Mouse (Mus musculus) heart, embryonic 16.5 days (tissue): ENCODE results near the gene Olfr202. TPM values are rescaled to one million over a fixed set of nuclear protein-coding genes. Genes with fewer than 3 reads are reported as not detected.
"Not testable (repeated sequence)": the region's sequence is repeated elsewhere in the genome, so short reads cannot be mapped to it uniquely, and the experiment has no call there.

Experiments
- ATAC-seq: fragments of 200-750 bp; cut with Nextera tagmentation; replicated peaks from 2 replicates; pipeline ENCODE4 v1.8.0; 2017; ENCODE audit warnings: moderate number of reproducible peaks; ENCODE audit not compliant: insufficient read depth, low FRiP score; ENCODE audit errors: extremely low read depth
- H3K27ac ChIP-seq: fragments of 300-500 bp; sonication (generic); 2 replicates; pipeline ENCODE4 v1.5.1; 2014; ENCODE audit warnings: mild to moderate bottlenecking, low read length, control low read depth, moderate library complexity
- H3K27me3 ChIP-seq: fragments of 300-500 bp; sonication (generic); 2 replicates; pipeline ENCODE4 v1.6.1; 2014; ENCODE audit warnings: low read length, mixed read lengths; ENCODE audit not compliant: control insufficient read depth, insufficient read depth
- H3K36me3 ChIP-seq: fragments of 300-500 bp; sonication (generic); 2 replicates; pipeline ENCODE4 v1.6.1; 2014; ENCODE audit not compliant: control insufficient read depth, insufficient read depth
- H3K4me1 ChIP-seq: fragments of 300-500 bp; sonication (generic); 2 replicates; pipeline ENCODE4 v1.6.1; 2014; ENCODE audit warnings: low read length, mixed read lengths; ENCODE audit not compliant: control insufficient read depth, insufficient read depth
- H3K4me2 ChIP-seq: fragments of 300-500 bp; sonication (generic); 2 replicates; pipeline ENCODE4 v1.6.1; 2014; ENCODE audit warnings: low read depth, mild to moderate bottlenecking, control low read depth, low read length
- H3K4me3 ChIP-seq: fragments of 300-500 bp; sonication (generic); 2 replicates; pipeline ENCODE4 v1.5.1; 2014; ENCODE audit warnings: mild to moderate bottlenecking, control low read depth, low read length
- H3K9ac ChIP-seq: fragments of 300-500 bp; sonication (generic); 2 replicates; pipeline ENCODE4 v1.6.1; 2014; ENCODE audit warnings: low read length, control low read depth
- H3K9me3 ChIP-seq: fragments of 300-500 bp; sonication (generic); replicated peaks from 2 replicates; pipeline ENCODE4 v1.6.1; 2016; ENCODE audit warnings: low read length; ENCODE audit not compliant: control insufficient read depth
- WGBS: fragments of 180-500 bp; shearing (Covaris S2); extraction: QIAGEN DNeasy Blood & Tissue Kit; methylation state at CpG from one replicate; pipeline ENCODE4 v1.1.7; 2014; 5-methylcytosine and 5-hydroxymethylcytosine counted together
- polyA plus RNA-seq: library from polyadenylated mRNA; unstranded; fragments of >200 nt; fragmentation: Nextera tagmentation; extraction: Ambion mirVana; gene quantifications from 2 replicates; pipeline ENCODE4 v1.2.1, GENCODE M21; 2015

Gene Olfr202
- polyA plus RNA-seq, 1 experiment from 2014 or later: not detected

GRCm38 (mm10) chr16:59269097-59269496, 17.5 kb downstream of the Olfr202 start:
- not testable (repeated sequence) for ATAC-seq, H3K4me3 ChIP-seq
- WGBS: 66% methylated on average over 4 of the region's 4 CpGs

GRCm38 (mm10) chr16:59249684-59250083, 36.9 kb downstream of the Olfr202 start:
- no peak overlapping the region for H3K27ac ChIP-seq
- 76% methylated on average over 17 of the region's 17 CpGs for WGBS
- no peak for ATAC-seq
- no peaks in the 10 kb centered on the region for H3K27me3 ChIP-seq
- H3K9me3 ChIP-seq: no peaks in the 10 kb centered on the region; the same call in 1 of the 2 replicates
- H3K36me3 ChIP-seq: no peaks in the 10 kb centered on the region
- no peak overlapping the region for H3K4me2 ChIP-seq
- H3K4me1 ChIP-seq: no peaks in the 10 kb centered on the region
- H3K4me3 ChIP-seq: no peak overlapping the region
- no peak overlapping the region for H3K9ac ChIP-seq

More at GRCm38 (mm10) chr16:59269097-59269496, 17.5 kb downstream of the Olfr202 start:
- H3K9ac ChIP-seq, H3K27ac ChIP-seq, H3K27me3 ChIP-seq, H3K4me1 ChIP-seq, H3K36me3 ChIP-seq, H3K4me2 ChIP-seq, H3K9me3 ChIP-seq: not testable (repeated sequence)

Other genes starting within 250 kb of the Olfr202 start
- not detected in 2 replicates for gene Olfr187, start 247.0 kb downstream of the Olfr202 start, polyA plus RNA-seq
- gene Olfr190, start 208.8 kb downstream of the Olfr202 start, polyA plus RNA-seq: not detected in 2 replicates
- not detected in 2 replicates for gene Olfr191, start 197.0 kb downstream of the Olfr202 start, polyA plus RNA-seq
- gene Olfr193, start 174.9 kb downstream of the Olfr202 start, polyA plus RNA-seq: not detected in 2 replicates
- not detected in 2 replicates for gene Olfr194, start 165.7 kb downstream of the Olfr202 start, polyA plus RNA-seq
- not detected in 2 replicates for gene Olfr195, start 139.7 kb downstream of the Olfr202 start, polyA plus RNA-seq
- not detected in 2 replicates for gene Olfr196, start 116.3 kb downstream of the Olfr202 start, polyA plus RNA-seq
- gene Olfr198, start 83.3 kb downstream of the Olfr202 start, polyA plus RNA-seq: not detected in 2 replicates
- gene Olfr199, start 67.0 kb downstream of the Olfr202 start, polyA plus RNA-seq: not detected in 2 replicates
- not detected in 2 replicates for gene Olfr201, start 14.2 kb downstream of the Olfr202 start, polyA plus RNA-seq
- gene Olfr203, start 12.1 kb upstream of the Olfr202 start, polyA plus RNA-seq: not detected in 2 replicates
- not detected in 2 replicates for gene Olfr204, start 31.5 kb upstream of the Olfr202 start, polyA plus RNA-seq
- gene Olfr205, start 44.3 kb upstream of the Olfr202 start, polyA plus RNA-seq: not detected in 2 replicates
- not detected in 2 replicates for gene Olfr206, start 62.5 kb upstream of the Olfr202 start, polyA plus RNA-seq
- gene Olfr209, start 77.2 kb upstream of the Olfr202 start, polyA plus RNA-seq: not detected in 2 replicates
- gene Gabrr3, start 120.5 kb upstream of the Olfr202 start, polyA plus RNA-seq: not detected in 2 replicates
- gene Riox2, start 185.0 kb upstream of the Olfr202 start, polyA plus RNA-seq: 25.3 and 27.5 TPM in 2 replicates